Mouse (Mus musculus) heart, embryonic 16.5 days (tissue): ENCODE measurements around the gene Zdhhc7. TPM values are rescaled to one million over a fixed set of nuclear protein-coding genes. Genes with fewer than 3 reads are reported as not detected.

Experiments
- ATAC-seq: fragments of 200-750 bp; cut with Nextera tagmentation; replicated peaks from 2 replicates; pipeline ENCODE4 v1.8.0; 2017; ENCODE audit warnings: moderate number of reproducible peaks; ENCODE audit not compliant: insufficient read depth, low FRiP score; ENCODE audit errors: extremely low read depth
- H3K27ac ChIP-seq: fragments of 300-500 bp; sonication (generic); 2 replicates; pipeline ENCODE4 v1.5.1; 2014; ENCODE audit warnings: mild to moderate bottlenecking, low read length, control low read depth, moderate library complexity
- H3K27me3 ChIP-seq: fragments of 300-500 bp; sonication (generic); 2 replicates; pipeline ENCODE4 v1.6.1; 2014; ENCODE audit warnings: low read length, mixed read lengths; ENCODE audit not compliant: control insufficient read depth, insufficient read depth
- H3K36me3 ChIP-seq: fragments of 300-500 bp; sonication (generic); 2 replicates; pipeline ENCODE4 v1.6.1; 2014; ENCODE audit not compliant: control insufficient read depth, insufficient read depth
- H3K4me1 ChIP-seq: fragments of 300-500 bp; sonication (generic); 2 replicates; pipeline ENCODE4 v1.6.1; 2014; ENCODE audit warnings: low read length, mixed read lengths; ENCODE audit not compliant: control insufficient read depth, insufficient read depth
- H3K4me2 ChIP-seq: fragments of 300-500 bp; sonication (generic); 2 replicates; pipeline ENCODE4 v1.6.1; 2014; ENCODE audit warnings: low read depth, mild to moderate bottlenecking, control low read depth, low read length
- H3K4me3 ChIP-seq: fragments of 300-500 bp; sonication (generic); 2 replicates; pipeline ENCODE4 v1.5.1; 2014; ENCODE audit warnings: mild to moderate bottlenecking, control low read depth, low read length
- H3K9ac ChIP-seq: fragments of 300-500 bp; sonication (generic); 2 replicates; pipeline ENCODE4 v1.6.1; 2014; ENCODE audit warnings: low read length, control low read depth
- H3K9me3 ChIP-seq: fragments of 300-500 bp; sonication (generic); replicated peaks from 2 replicates; pipeline ENCODE4 v1.6.1; 2016; ENCODE audit warnings: low read length; ENCODE audit not compliant: control insufficient read depth
- WGBS: fragments of 180-500 bp; shearing (Covaris S2); extraction: QIAGEN DNeasy Blood & Tissue Kit; methylation state at CpG from one replicate; pipeline ENCODE4 v1.1.7; 2014; 5-methylcytosine and 5-hydroxymethylcytosine counted together
- polyA plus RNA-seq: library from polyadenylated mRNA; unstranded; fragments of >200 nt; fragmentation: Nextera tagmentation; extraction: Ambion mirVana; gene quantifications from 2 replicates; pipeline ENCODE4 v1.2.1, GENCODE M21; 2015

Gene Zdhhc7
- polyA plus RNA-seq, 1 experiment from 2014 or later = 35.8 TPM

- no peaks in the 10 kb centered on the region for H3K4me1 ChIP-seq
- peak; percentile 50; the same call in 1 of the 2 replicates for ATAC-seq
- 25% methylated on average over 4 of the region's 4 CpGs for WGBS
- no peak overlapping the region for H3K27ac ChIP-seq
- no peak overlapping the region for H3K9ac ChIP-seq
- H3K27me3 ChIP-seq = 0 out of 2 replicates have a peak, but pooled peaks cover 6% of the 10 kb centered on the region
- H3K9me3 ChIP-seq = peaks cover 2% of the 10 kb centered on the region; the same call in 1 of the 2 replicates
- no peak overlapping the region for H3K4me2 ChIP-seq
- no peak overlapping the region for H3K4me3 ChIP-seq
- no peaks in the 10 kb centered on the region for H3K36me3 ChIP-seq
Measured at GRCm38 (mm10) chr8:120071684-120072083, 29.6 kb downstream of the Zdhhc7 start.

- Histone ChIP-seq H3K9me3 (peaks cover 2% of the 10 kb centered on the region; the same call in 1 of the 2 replicates), H3K4me1 (no peaks in the 10 kb centered on the region), H3K36me3 (no peaks in the 10 kb centered on the region), H3K27ac (no peak overlapping the region), H3K4me3 (no peak overlapping the region), H3K27me3 (0 out of 2 replicates have a peak, but pooled peaks cover 3% of the 10 kb centered on the region), H3K4me2 (no peak overlapping the region), H3K9ac (no peak overlapping the region)
- WGBS = 48% methylated on average over 19 of the region's 19 CpGs
- no peak for ATAC-seq
Measured at GRCm38 (mm10) chr8:120067936-120068668, 33.2 kb downstream of the Zdhhc7 start.

- Histone ChIP-seq H3K9me3 (peaks cover 2% of the 10 kb centered on the region; the same call in 1 of the 2 replicates), H3K27me3 (0 out of 2 replicates have a peak, but pooled peaks cover 3% of the 10 kb centered on the region), H3K4me1 (no peaks in the 10 kb centered on the region), H3K27ac (no peak overlapping the region), H3K9ac (no peak overlapping the region), H3K4me2 (no peak overlapping the region), H3K36me3 (no peaks in the 10 kb centered on the region), H3K4me3 (no peak overlapping the region)
- ATAC-seq = no peak
- WGBS = 69% methylated on average over 4 of the region's 4 CpGs
Measured at GRCm38 (mm10) chr8:120066226-120066625, 35.1 kb downstream of the Zdhhc7 start.

GRCm38 (mm10) chr8:120065611-120066010, 35.7 kb downstream of the Zdhhc7 start:
- Histone ChIP-seq H3K9ac (no peak overlapping the region), H3K4me2 (no peak overlapping the region), H3K27ac (no peak overlapping the region), H3K27me3 (0 out of 2 replicates have a peak, but pooled peaks cover 3% of the 10 kb centered on the region), H3K9me3 (peaks cover 2% of the 10 kb centered on the region; the same call in 1 of the 2 replicates), H3K4me3 (no peak overlapping the region), H3K36me3 (no peaks in the 10 kb centered on the region), H3K4me1 (no peaks in the 10 kb centered on the region)
- WGBS = 90% methylated on average over 8 of the region's 8 CpGs
- ATAC-seq = no peak

- H3K9ac ChIP-seq = no peak overlapping the region
- no peak overlapping the region for H3K27ac ChIP-seq
- H3K4me3 ChIP-seq = no peak overlapping the region
- ATAC-seq = no peak
- whole genome bisulfite sequencing = 65% methylated on average over 3 of the region's 3 CpGs
- no peaks in the 10 kb centered on the region for H3K36me3 ChIP-seq
- 0 out of 2 replicates have a peak, but pooled peaks cover 3% of the 10 kb centered on the region for H3K27me3 ChIP-seq
- H3K9me3 ChIP-seq = peaks cover 2% of the 10 kb centered on the region
- no peaks in the 10 kb centered on the region for H3K4me1 ChIP-seq
- no peak overlapping the region for H3K4me2 ChIP-seq
Measured at GRCm38 (mm10) chr8:120063326-120063725, 38.0 kb downstream of the Zdhhc7 start.

- peaks cover 2% of the 10 kb centered on the region for H3K9me3 ChIP-seq
- H3K4me3 ChIP-seq = no peak overlapping the region
- 0 out of 2 replicates have a peak, but pooled peaks cover 3% of the 10 kb centered on the region for H3K27me3 ChIP-seq
- no peaks in the 10 kb centered on the region for H3K36me3 ChIP-seq
- H3K4me1 ChIP-seq = no peaks in the 10 kb centered on the region
- H3K9ac ChIP-seq = no peak overlapping the region
- WGBS = 84% methylated on average over 14 of the region's 14 CpGs
- H3K4me2 ChIP-seq = no peak overlapping the region
- no peak for ATAC-seq
- H3K27ac ChIP-seq = no peak overlapping the region
Measured at GRCm38 (mm10) chr8:120062742-120063141, 38.5 kb downstream of the Zdhhc7 start.

- H3K4me3 ChIP-seq = no peak overlapping the region
- H3K27ac ChIP-seq = no peak overlapping the region
- ATAC-seq = no peak
Measured at GRCm38 (mm10) chr8:120057078-120057477, 44.2 kb downstream of the Zdhhc7 start.

GRCm38 (mm10) chr8:120054833-120055232, 46.4 kb downstream of the Zdhhc7 start:
- Histone ChIP-seq H3K4me2 (no peak overlapping the region), H3K36me3 (no peaks in the 10 kb centered on the region), H3K9ac (no peak overlapping the region), H3K27ac (no peak overlapping the region), H3K4me3 (no peak overlapping the region), H3K9me3 (peaks cover 2% of the 10 kb centered on the region; the same call in 1 of the 2 replicates), H3K4me1 (peaks cover 8% of the 10 kb centered on the region), H3K27me3 (no peaks in the 10 kb centered on the region)
- no peak for ATAC-seq
- 97% methylated on average over 3 of the region's 3 CpGs for WGBS

More at GRCm38 (mm10) chr8:120057078-120057477, 44.2 kb downstream of the Zdhhc7 start:
- Histone ChIP-seq H3K9ac (no peak overlapping the region), H3K9me3 (peaks cover 2% of the 10 kb centered on the region; the same call in 1 of the 2 replicates), H3K4me1 (no peaks in the 10 kb centered on the region), H3K27me3 (0 out of 2 replicates have a peak, but pooled peaks cover 3% of the 10 kb centered on the region), H3K4me2 (no peak overlapping the region), H3K36me3 (no peaks in the 10 kb centered on the region)
- WGBS = 70% methylated on average over 2 of the region's 2 CpGs

GRCm38 (mm10) chr8:120052318-120052717, 49.0 kb downstream of the Zdhhc7 start:
- Histone ChIP-seq H3K4me1 (peaks cover 8% of the 10 kb centered on the region), H3K4me2 (no peak overlapping the region), H3K4me3 (no peak overlapping the region), H3K27me3 (no peaks in the 10 kb centered on the region), H3K27ac (no peak overlapping the region), H3K9me3 (0 out of 2 replicates have a peak, but pooled peaks cover 2% of the 10 kb centered on the region), H3K9ac (no peak overlapping the region), H3K36me3 (no peaks in the 10 kb centered on the region)
- ATAC-seq = no peak
- 80% methylated on average over 8 of the region's 8 CpGs for WGBS
